Mouse (Mus musculus): ENCODE results near the gene Psmg4.

Gene Psmg4

GRCm38 (mm10) chr13:34207714-34208470 is 45.1 kb downstream of the Psmg4 start:
- DNase-seq: no peak

- DNase-seq: no peak
Observed at GRCm38 (mm10) chr13:34211261-34211775, 48.6 kb downstream of the Psmg4 start.

- DNase-seq: no peak
Observed at GRCm38 (mm10) chr13:34212735-34213212, 50.0 kb downstream of the Psmg4 start.

- DNase-seq: no peak
Observed at GRCm38 (mm10) chr13:34214855-34215254, 52.1 kb downstream of the Psmg4 start.

GRCm38 (mm10) chr13:34218776-34219175 is 56.0 kb downstream of the Psmg4 start:
- DNase-seq: no peak

- no peak for DNase-seq
Observed at GRCm38 (mm10) chr13:34219728-34220127, 57.0 kb downstream of the Psmg4 start.

GRCm38 (mm10) chr13:34222985-34223384 is 60.2 kb downstream of the Psmg4 start:
- DNase-seq: no peak

- no peak for DNase-seq
Observed at GRCm38 (mm10) chr13:34226940-34227339, 64.2 kb downstream of the Psmg4 start.

All from thymus, postnatal 14 days (tissue).